Mouse (Mus musculus): Measurements from ENCODE around the gene Dgkq.

DNA sequence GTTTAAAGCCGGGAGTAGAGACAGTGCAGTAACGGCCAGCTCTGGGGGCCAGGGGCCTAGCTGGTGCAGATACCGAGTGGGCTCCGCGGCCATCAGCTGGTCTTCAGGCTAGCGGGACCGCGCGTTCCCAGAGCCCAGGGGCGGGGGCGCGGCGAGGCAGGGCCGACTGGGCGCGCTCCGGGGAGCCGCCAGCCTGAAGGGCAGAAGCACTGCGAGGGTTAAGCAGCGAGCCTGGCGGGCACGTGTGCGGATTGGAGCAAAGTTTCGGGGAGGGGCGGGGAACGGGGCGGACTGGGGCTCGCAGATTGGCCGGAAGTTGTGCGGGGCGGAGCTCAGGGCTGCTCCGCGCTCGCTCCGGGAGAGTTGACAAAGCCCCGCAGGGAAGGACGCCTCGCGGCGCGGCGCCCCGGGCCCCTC lies 24.4 kb upstream of the Dgkq start:
- TF ChIP-seq MYOG (IDR thresholded peaks at IDR 0.05; ENCODE audit: control insufficient read depth, extremely low read depth, insufficient read length): no peak
- peak; percentile 44 for TF ChIP-seq USF1 (IDR thresholded peaks at IDR 0.05; ENCODE audit: low read depth)
- no peak for TF ChIP-seq CTCF (IDR thresholded peaks at IDR 0.05; ENCODE audit: control insufficient read depth, insufficient read depth, insufficient read length)
- no peak for TF ChIP-seq CEBPB (IDR thresholded peaks at IDR 0.05; ENCODE audit: low read depth)
